Mouse (Mus musculus) spleen, postnatal 14 days (tissue): Measurements from ENCODE around the gene Minos1.

Experiments
- DNase-seq, 2 experiments: peaks; one replicate each; pipeline ENCODE4 v3.0.0; 2021 to 2022; ENCODE audit warnings: low spot score in 2 of 2

Gene Minos1

DNA sequence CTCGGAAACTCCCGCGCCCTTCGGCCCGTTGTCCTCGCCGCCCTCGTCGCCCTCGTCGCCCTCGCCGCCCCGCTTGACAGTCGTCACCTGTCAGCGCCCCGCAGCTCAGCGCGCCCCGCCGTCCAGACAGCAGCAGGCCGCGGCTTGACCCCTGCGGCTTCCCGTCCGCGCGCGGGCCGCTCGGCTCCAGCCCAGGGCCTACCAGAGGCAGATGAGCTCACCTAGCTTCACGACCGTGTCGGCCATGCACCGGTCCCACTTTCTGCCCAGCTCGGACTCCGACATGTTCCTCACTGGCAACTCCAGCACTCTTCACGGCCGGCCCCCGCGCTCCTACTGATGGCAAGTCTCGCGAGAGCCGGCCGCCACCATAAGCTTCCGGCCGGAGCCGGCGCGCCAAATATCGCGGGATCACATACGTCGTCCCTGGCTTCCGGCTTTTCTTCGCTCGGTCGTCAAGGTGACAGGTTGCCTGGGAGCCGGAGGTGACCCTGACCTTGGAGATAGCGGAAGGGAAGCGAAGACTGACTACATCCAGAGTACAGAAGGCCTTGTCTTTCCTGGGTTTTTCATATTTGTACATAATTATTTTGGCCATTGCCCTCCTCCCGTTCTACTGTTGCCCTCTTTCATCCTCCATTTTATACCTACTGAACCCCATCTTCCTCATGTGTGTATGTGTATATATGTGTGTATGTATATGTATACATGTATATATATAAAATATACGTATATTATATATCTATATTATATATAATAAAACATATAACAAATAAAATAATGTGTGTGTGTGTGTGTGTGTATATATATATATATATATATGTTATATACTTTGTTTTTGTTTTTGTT is at the start of gene Minos1:
Minos1 (minus strand) TSS at position 413 of the 849 bp plus-strand sequence.
- peak; percentile 95 to 96 for DNase-seq

DNA sequence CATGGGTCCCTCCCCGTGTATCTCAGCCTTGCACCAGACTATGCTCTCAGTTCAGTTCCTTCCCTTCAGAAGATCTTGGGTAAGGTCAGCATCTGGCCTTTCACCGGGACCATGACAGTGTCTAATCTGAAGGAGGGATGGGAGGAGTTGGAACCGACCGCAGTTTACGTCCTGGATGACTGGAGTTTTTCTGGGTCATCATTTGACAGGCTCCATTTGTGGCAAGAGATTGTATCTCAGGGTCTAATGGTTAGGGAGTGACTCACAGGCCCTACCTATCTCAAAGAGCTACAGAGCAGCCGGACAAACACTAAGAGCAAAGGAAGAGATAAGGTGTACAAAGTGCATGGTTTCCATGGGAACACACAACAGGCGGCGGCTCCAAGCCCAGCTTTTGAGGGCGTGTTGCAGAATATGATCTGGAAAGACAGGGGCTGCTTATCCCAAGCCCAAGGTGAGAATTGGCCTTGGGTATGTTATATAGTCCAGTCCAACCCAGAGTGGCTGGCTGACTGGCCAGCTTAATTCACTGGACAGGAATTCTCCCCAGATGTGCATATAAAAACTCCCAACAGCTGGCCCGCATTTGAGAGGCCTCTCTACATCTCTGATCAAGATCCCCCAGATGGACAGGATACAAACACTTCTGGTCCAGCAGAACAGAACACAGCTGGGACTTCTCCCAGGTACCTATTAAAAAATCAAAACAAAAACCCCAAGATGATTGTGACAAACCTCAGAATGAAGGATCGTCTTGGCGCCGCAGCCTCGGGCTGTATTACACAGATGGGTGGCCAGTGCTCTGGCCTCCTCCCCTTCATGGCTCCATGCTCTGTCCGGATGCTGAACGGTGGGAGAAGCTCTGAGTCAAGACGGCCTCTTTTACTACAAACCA is 49.1 kb upstream of the Minos1 start:
- DNase-seq = no peak

DNA sequence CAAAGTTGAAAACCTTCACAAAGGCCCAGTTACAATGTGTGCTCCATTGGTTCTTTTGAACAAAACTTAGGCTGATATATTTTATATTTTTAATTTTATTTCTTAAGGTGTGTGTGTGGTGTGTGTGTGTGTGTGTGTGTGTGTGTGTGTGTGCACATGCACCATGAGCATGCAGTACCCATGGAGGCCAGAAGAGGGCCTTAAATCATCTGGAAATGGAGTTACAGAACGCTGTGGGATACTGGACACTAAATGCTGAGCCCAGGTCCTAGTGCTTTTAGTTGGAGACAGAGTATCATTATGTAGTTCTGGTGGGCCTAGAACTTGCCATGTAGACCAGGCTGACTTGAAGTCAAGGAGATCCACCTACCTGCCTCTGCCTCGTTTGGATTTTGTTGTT is 48.3 kb upstream of the Minos1 start:
- DNase-seq = no peak

DNA sequence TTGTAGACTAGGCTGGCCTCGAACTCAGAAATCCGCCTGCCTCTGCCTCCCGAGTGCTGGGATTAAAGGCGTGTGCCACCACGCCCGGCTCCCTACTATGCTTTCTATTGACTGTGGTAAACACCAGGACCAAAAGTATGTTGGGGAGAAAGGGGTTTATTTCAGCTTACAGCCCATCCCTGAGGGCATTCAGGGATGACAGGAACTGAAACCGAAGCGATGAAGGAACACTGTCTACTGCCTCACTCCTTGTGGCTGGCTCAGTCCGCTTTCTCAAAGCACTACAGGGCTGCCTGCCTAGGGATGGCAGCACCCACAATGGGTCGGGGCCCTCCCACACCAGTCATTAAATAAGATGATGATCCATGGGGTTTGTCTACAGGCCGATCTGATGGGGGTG is 47.5 kb upstream of the Minos1 start:
- no peak for DNase-seq

DNA sequence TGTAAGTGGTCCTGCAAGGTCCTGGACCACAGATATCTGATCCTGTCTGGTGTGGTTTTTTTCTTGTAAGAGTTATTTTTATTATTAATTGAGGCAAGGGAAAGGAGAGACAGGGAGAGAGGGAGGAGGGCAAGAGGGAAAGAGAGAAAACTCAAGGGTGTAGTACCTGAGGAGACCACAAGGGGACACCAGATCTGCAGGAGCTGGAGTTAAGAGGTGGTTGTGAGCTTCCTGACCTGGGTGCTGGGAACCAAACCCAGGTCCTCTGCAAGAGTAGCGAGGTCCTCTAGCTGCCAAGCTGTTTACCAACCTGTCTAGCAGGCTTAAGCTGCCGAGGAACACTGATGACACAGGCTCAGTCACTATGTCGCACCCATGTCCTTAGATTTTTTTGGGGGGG is 47.0 kb upstream of the Minos1 start:
- DNase-seq = no peak

DNA sequence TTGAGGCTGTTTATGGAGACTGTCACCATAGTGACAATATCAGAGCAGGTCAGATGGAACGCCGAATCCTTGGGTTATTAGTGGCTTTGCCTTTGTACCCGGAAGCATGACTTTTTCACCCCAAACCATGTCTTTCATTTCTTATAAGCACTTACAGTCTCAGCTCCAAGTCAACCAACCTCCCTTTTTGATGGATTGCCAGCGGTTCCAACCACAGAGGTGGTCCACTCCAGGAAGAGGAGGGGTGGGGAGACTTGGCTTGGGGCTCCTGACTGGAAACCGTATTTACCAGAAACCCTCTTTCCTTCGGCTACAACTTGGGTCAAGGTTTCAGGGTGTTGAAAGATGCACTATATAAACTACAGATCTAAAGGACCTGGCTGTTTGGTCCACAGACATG is 45.1 kb upstream of the Minos1 start:
- no peak for DNase-seq

DNA sequence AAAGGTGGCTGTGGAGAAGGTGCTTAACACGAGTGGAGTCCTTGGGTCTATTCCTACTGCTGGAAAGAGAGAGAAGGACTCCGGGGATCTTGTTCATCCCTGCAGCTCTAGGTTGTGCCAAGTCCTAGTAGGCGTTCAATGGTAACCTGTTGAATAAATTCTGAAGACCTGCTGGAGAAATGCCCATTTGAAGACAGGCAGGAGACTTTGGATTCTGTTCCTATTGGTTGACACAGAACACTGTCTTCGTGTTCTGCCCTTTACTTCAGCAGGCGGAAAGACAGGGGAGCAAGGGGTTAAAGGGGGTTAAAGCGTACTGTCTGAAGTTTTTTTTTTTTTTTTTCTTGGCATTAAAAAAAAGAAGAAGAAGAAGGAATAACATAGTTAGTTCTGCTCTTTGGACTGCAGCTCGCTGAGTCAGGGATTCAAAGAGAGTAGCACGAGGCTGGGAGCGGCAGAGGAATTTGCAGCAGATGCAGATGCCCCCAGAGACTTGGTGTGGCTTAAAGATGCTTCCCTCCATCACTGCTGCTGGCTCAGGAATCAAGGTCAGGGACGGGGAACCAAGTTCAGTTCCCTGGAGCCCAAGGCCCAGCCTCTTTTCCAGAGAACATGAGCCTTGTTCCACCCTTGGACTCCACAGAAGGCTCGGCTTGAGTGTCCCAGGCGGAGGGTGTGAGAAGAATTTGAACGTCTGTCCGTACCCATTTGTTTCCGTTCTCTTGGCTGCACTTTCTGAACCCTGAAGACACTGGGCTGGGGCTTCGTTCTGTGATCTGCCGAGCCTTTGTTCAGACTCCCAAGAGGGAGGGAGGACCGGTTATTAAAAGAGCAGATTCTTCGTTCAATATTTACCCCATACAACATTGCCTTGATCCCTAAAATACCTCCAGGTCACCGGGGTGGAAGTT is 44.4 kb upstream of the Minos1 start:
- DNase-seq = no peak

DNA sequence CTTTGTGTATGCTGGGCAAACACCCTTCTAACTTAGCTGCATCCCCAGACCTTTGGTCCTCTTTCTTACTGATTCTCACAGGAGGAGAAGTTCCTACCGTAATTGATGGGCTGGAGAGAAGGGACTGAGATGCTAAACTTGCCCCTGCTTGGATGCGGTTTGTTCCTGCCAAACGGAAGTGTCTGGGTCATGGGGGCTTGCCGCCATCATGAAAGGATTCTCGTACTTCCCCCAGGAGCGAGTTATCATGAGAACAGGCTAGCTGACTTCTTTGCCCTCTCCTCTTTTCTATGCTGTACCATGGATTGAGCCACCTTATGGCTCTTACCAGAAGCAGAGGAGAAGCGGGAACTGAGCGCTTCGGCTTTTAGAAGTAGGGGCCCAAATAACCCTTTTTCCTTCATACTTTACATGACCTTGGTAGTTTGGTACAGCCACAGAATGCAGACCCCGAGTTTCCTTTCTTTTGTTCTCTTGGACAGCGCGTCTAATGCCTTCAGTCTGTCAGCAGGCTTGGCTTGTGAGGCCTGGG is 38.9 kb upstream of the Minos1 start:
- no peak for DNase-seq

DNA sequence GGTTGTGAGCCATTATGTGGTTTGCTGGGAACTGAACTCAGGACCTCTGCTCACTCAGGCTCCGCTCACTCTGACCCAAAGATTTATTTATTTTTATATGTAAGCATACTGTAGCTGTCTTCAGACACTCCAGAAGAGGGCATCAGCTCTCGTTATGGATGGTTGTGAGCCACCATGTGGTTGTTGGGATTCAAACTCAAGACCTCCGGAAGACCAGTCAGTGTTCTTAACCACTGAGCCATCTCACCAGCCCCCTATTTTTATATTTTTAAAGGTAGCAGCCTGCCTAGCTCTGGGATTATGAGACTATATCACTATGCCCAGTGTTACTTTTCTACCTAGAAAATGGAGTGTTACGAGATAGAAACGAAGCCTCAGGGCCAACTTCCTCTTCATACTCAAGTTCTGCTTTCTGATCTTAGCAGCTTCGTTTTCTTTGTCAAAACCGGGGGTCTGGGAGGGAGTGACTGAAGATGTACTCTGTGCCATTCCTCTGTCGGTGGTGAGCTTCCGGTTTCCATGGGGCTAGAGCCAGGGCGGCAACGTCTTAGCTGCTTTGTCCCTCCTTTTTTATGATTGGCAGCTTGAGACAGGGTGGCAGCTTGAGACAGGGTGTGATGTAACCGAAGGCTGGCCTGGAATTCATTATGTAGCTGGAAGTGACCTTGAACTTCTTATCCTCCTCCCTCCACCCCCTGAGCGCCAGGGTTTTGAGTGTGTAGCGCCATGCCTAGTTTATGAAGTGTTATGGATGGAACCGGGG is 38.3 kb upstream of the Minos1 start:
- peak in 1 of 2 experiments; percentile 42 for DNase-seq

DNA sequence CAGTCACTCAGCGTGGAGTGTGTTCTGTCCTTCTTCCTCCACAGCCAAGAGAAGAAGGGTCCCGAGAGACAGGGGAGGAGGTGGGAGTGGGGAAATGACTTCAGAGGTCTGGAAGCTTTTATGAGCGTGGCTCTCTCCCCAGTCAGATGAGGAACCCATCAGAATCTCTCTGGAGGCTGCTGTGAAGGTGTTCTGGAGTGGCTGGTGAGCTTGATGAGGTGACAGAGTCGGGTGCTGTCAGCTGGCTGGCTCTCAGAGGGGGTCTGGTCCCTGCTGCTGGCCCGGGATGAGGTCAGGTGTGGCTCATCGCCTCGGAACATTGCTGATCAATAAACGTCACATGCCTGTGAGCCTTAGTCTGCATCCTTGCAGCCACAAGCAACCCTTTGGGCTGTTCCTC is 36.2 kb upstream of the Minos1 start:
- no peak for DNase-seq

DNA sequence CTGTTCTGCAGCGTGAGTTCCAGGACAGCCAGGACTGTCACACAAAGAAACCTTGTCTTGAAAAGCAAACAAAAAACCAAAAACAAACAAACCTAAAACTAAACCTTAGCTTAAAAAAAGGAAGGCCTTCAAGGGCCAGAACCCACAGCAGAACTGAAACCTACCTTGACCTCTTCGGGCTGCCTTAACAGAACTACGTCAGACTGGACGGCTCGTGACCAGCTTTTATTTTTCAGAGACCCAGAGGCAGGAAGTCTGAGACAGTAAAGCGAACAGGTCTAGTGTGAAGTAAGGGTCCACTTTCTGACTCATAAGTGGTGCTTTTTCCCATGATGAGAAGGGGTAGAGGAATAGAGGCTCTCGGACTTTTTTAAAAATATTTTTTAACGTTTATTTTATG is 35.3 kb upstream of the Minos1 start:
- DNase-seq = no peak

DNA sequence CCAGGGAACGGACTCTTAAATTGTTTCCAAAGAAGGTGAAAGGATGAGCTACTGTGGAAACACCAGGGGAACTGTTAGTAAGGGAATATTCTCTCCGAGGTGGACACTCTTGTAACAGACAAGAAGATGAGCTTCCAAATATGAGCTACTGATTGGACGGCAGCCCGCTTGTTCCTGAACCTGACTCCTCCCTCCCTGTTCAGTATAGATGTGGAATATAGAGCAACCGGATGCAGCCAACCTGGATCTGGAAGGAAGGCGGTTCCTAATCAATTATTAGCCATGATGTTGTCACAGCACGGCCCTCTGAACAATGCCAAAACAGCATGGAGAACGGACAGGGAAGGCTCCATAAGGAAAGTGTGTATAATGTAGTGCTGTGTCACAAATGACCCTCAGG is 34.3 kb upstream of the Minos1 start:
- DNase-seq = no peak

DNA sequence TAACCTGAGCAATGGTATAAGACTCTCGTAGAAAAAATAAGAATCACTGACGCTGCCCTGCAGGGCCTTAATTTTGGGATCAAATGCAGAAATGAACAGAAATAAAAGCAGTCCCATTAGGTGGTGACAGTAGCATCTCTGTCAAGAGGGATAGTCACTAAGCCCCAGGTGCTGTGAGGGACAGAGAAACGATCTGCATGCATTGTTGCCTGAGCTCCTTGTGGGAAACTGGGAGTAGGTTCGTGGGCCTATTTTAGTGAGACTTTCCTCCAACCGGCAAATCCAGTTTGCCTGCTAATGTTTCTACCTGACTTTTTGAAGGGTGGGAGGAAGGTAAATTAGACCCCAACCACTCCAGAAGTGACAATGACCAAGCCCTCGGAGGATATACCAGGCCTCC is 33.2 kb upstream of the Minos1 start:
- no peak for DNase-seq

DNA sequence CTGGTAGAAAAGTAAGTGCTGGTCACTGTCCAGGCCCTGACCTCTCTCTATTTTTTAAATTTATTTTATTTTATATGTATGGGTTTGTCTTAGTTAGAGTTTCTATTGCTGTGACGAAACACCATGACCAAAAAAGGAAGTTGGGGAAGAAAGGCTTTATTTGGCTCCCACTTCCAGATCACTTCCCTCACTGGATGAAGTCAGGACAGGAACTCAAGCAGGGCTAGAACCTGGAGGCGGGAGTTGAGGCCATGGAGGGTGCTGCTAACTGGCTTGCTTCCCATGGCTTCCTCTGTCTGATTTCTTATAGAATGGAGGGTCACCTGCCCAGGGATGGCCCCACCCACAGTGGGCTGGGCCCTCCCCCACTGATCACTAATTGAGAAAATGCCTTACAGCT is 30.2 kb upstream of the Minos1 start:
- DNase-seq = no peak

DNA sequence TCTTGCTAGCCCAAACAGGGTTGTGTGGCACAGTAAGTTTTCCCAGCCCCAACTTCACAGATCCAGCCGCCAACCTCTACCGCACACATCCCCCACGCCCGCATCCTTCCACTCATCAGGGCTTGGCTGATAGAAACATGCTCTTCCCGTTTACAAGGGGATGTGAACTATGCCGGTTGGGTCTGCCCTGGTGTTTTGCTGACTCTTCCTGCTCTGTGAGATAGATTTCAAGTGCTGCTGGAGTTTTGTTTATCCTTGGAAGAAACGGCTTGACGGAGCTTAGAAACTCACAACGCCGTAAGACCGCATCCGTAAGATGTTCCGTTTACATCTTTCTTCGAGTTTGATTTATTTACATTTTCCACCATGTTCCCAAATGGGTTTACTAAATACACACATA is 27.4 kb upstream of the Minos1 start:
- no peak for DNase-seq

DNA sequence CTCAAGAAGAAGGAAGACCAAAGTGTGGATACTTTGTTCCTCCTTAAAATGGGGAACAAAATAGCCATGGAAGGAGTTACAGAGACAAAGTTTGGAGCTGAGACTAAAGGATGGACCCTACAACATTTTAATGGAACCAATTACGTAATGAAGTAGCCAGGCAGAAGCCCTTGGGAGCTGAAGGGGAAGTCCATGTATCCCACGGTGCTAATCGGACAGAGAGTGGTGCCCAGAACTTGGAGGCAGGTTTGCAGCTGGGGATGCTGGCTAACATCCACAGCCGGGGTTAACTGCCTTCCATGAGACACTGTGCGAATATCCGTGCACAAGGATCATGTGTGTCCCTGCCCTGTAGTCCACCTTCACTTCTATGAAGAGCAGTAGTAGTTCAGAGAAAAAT is 25.6 kb upstream of the Minos1 start:
- DNase-seq = no peak

DNA sequence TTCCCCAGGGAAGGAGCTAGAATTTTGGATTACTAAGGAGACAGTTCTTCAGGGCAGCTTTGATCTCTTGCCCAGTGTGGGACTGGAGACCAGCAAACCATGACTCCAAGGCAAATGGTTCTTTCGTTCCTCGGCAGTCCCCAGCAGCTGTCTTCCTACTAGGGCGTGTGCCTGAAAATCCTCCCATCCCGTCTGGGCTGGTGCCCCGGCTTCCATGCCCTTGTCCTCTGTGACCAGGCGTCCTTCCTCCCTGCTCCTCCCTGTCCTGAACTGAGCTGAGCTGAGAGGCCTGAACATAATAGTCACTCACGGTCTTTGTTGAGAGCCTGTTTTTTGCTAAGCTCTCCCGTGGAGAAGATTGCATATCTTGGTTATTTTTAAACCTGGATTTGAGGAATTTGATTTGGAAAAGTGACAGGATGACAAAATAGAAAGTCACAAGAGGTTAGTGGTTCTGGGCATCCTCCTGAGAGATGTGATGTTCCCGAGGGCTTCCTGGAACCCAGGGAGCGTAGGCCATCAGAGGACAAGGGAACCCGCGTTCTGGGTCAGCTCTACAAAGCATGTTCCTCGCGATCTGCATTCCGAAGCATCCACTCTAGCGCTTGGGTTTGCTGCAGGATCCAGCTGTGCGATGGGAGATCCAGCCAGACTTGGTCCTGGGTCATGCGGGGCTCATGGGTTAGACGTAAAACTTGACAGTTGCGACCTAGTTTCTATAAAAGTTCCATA is 23.8 kb upstream of the Minos1 start:
- DNase-seq = no peak

DNA sequence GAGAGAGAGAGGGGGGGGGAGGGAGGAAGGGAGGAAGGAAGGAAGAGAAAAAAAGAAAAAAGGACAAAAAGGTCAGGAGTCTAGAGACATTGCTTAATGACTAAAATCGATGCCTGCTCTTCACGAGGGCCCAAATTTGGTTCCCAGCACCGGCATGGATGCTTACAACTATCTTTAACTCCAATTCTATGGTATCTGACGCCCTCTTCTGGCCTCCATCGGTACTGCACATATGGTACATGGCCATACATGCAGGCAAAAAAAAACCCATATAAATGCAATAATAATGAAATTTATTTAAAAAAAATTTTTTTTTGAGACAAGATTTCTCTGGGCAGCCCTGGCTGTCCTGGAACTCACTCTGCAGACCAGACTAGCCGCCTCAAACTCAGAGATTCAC is 20.5 kb upstream of the Minos1 start:
- DNase-seq = no peak

DNA sequence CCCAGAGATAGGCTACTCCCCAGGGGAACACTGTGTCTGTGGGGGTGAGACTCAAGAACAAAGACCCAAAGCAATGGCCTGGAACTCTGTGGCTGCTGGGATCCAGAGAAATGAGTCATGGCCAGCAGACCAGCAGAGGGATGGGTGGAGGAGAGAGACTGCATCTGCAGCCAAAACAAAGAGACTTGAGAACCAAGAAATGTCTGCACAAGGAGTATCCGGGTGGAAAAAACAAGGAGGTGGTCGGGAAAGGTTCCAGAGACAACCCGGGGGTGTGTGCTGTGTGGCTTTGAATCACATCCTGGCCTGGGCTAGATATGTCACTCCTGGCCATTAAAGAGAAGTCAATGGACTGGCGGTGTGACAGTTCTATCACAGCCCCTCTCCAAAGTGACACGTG is 15.8 kb upstream of the Minos1 start:
- no peak for DNase-seq

DNA sequence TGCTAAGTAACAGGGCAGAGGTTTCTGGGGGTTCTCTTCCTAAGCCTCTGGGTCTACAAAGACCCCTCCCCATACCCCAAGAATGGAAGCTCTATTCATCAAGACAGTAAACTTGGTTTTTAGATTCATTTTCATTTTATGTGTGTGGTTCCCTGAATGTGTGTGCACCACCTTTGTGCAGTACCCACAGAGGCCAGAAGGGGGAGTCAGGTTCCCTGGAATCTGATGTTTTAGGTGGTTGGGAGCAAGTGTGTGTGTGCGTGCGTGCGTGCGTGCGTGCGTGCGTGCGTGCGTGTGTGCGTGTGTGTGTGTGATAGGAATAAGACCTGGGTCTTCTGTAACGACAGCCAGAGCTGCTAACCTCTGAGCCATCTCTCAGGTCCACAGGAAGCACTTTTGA is 14.2 kb upstream of the Minos1 start:
- DNase-seq = peak in 1 of 2 experiments; percentile 29
